Mouse (Mus musculus) adrenal gland, adult 10 weeks (tissue): ENCODE measurements around the gene Gad2. TPM values are rescaled to one million over a fixed set of nuclear protein-coding genes. Genes with fewer than 3 reads are reported as not detected.

Experiments used
- polyA plus RNA-seq: library from polyadenylated mRNA; stranded (reverse); fragments of 350-450 nt; fragmentation: Illumina TruSeq; extraction: RNeasy Lipid Tissue Mini Kit (QIAGEN cat#74804); gene quantifications from one replicate; pipeline ENCODE4 v1.2.3, GENCODE M21; 2014; ENCODE audit warnings: low read depth, low replicate concordance

Gad2 gene
- not detected for polyA plus RNA-seq

GRCm38 (mm10) chr2:22621828-22622731 is at the start of gene Gad2:
Gene Gad2 (plus strand): TSS chr2:22622205.

Other genes starting within 250 kb of the Gad2 start
- 9.2 TPM for gene Apbb1ip, start 151.9 kb downstream of the Gad2 start, polyA plus RNA-seq